Mouse (Mus musculus): ENCODE results near the gene Lrp1. TPM values are rescaled to one million over a fixed set of nuclear protein-coding genes. Genes with fewer than 3 reads are reported as not detected.
A peak's percentile ranks its signal among the peaks of the same experiment; 100 is the strongest.

Lrp1 gene
- polyA plus RNA-seq, 1 experiment, result 269 TPM

GRCm38 (mm10) chr10:127509051-127509836 lies 111.7 kb downstream of the Lrp1 start:
- peak; percentile 98 for DNase-seq (ENCODE audit: low read depth)
- TF ChIP-seq POLR2A (IDR thresholded peaks at IDR 0.05; ENCODE audit: borderline replicate concordance, extremely low read depth, insufficient read depth, insufficient read length, poor library complexity, severe bottlenecking) (no peak), CTCF (IDR thresholded peaks at IDR 0.05; ENCODE audit: borderline replicate concordance, extremely low read depth, insufficient read depth, insufficient read length) (peak; percentile 94)

- peak; percentile 76 for TF ChIP-seq CTCF (IDR thresholded peaks at IDR 0.05; ENCODE audit: borderline replicate concordance, extremely low read depth, insufficient read depth, insufficient read length)
- no peak for TF ChIP-seq POLR2A (IDR thresholded peaks at IDR 0.05; ENCODE audit: borderline replicate concordance, extremely low read depth, insufficient read depth, insufficient read length, poor library complexity, severe bottlenecking)
- peak; percentile 86 for DNase-seq (ENCODE audit: low read depth)
Measured at GRCm38 (mm10) chr10:127508239-127508638, 112.7 kb downstream of the Lrp1 start.

GRCm38 (mm10) chr10:127500894-127501893 lies 119.8 kb downstream of the Lrp1 start, which contains the start of gene Stac3:
Gene Stac3 (plus strand): TSS chr10:127501686.
- no peak for DNase-seq (ENCODE audit: low read depth)
- TF ChIP-seq CTCF (IDR thresholded peaks at IDR 0.05; ENCODE audit: borderline replicate concordance, extremely low read depth, insufficient read depth, insufficient read length), result no peak
- no peak for TF ChIP-seq POLR2A (IDR thresholded peaks at IDR 0.05; ENCODE audit: borderline replicate concordance, extremely low read depth, insufficient read depth, insufficient read length, poor library complexity, severe bottlenecking)

- DNase-seq (ENCODE audit: low read depth), result no peak
- TF ChIP-seq POLR2A (IDR thresholded peaks at IDR 0.05; ENCODE audit: borderline replicate concordance, extremely low read depth, insufficient read depth, insufficient read length, poor library complexity, severe bottlenecking) (no peak), CTCF (IDR thresholded peaks at IDR 0.05; ENCODE audit: borderline replicate concordance, extremely low read depth, insufficient read depth, insufficient read length) (no peak)
Measured at GRCm38 (mm10) chr10:127500042-127500441, 120.9 kb downstream of the Lrp1 start.

- TF ChIP-seq CTCF (IDR thresholded peaks at IDR 0.05; ENCODE audit: borderline replicate concordance, extremely low read depth, insufficient read depth, insufficient read length) (no peak), POLR2A (IDR thresholded peaks at IDR 0.05; ENCODE audit: borderline replicate concordance, extremely low read depth, insufficient read depth, insufficient read length, poor library complexity, severe bottlenecking) (no peak)
- DNase-seq (ENCODE audit: low read depth), result no peak
Measured at GRCm38 (mm10) chr10:127499516-127499915, 121.4 kb downstream of the Lrp1 start.

- TF ChIP-seq CTCF (IDR thresholded peaks at IDR 0.05; ENCODE audit: borderline replicate concordance, extremely low read depth, insufficient read depth, insufficient read length), result no peak
- TF ChIP-seq POLR2A (IDR thresholded peaks at IDR 0.05; ENCODE audit: borderline replicate concordance, extremely low read depth, insufficient read depth, insufficient read length, poor library complexity, severe bottlenecking), result no peak
- no peak for DNase-seq (ENCODE audit: low read depth)
Measured at GRCm38 (mm10) chr10:127496156-127496555, 124.8 kb downstream of the Lrp1 start.

- TF ChIP-seq POLR2A (IDR thresholded peaks at IDR 0.05; ENCODE audit: borderline replicate concordance, extremely low read depth, insufficient read depth, insufficient read length, poor library complexity, severe bottlenecking) (no peak), CTCF (IDR thresholded peaks at IDR 0.05; ENCODE audit: borderline replicate concordance, extremely low read depth, insufficient read depth, insufficient read length) (no peak)
- DNase-seq (ENCODE audit: low read depth), result no peak
Measured at GRCm38 (mm10) chr10:127492118-127492517, 128.8 kb downstream of the Lrp1 start.

GRCm38 (mm10) chr10:127491128-127491512 lies 129.8 kb downstream of the Lrp1 start:
- DNase-seq (ENCODE audit: low read depth), result no peak
- no peak for TF ChIP-seq CTCF (IDR thresholded peaks at IDR 0.05; ENCODE audit: borderline replicate concordance, extremely low read depth, insufficient read depth, insufficient read length)
- TF ChIP-seq POLR2A (IDR thresholded peaks at IDR 0.05; ENCODE audit: borderline replicate concordance, extremely low read depth, insufficient read depth, insufficient read length, poor library complexity, severe bottlenecking), result no peak

- peak; percentile 21 for DNase-seq (ENCODE audit: low read depth)
- TF ChIP-seq CTCF (IDR thresholded peaks at IDR 0.05; ENCODE audit: borderline replicate concordance, extremely low read depth, insufficient read depth, insufficient read length), result no peak
- TF ChIP-seq POLR2A (IDR thresholded peaks at IDR 0.05; ENCODE audit: borderline replicate concordance, extremely low read depth, insufficient read depth, insufficient read length, poor library complexity, severe bottlenecking), result no peak
Measured at GRCm38 (mm10) chr10:127490160-127491127, 130.5 kb downstream of the Lrp1 start.

GRCm38 (mm10) chr10:127488856-127489255 lies 132.1 kb downstream of the Lrp1 start:
- TF ChIP-seq POLR2A (IDR thresholded peaks at IDR 0.05; ENCODE audit: borderline replicate concordance, extremely low read depth, insufficient read depth, insufficient read length, poor library complexity, severe bottlenecking) (no peak), CTCF (IDR thresholded peaks at IDR 0.05; ENCODE audit: borderline replicate concordance, extremely low read depth, insufficient read depth, insufficient read length) (no peak)
- no peak for DNase-seq (ENCODE audit: low read depth)

Other genes with a start within 250 kb of the Lrp1 start
- gene R3hdm2, start 240.8 kb downstream of the Lrp1 start, polyA plus RNA-seq (2012; rRNA removed), result 58.6 and 110 TPM in 2 replicates
- gene Stac3, start 119.5 kb downstream of the Lrp1 start, polyA plus RNA-seq (2012; rRNA removed), result 6.8 and 9.8 TPM in 2 replicates
- 10.8 and 13.0 TPM in 2 replicates for gene Ndufa4l2, start 106.2 kb downstream of the Lrp1 start, polyA plus RNA-seq (2012; rRNA removed)
- gene Shmt2, start 98.7 kb downstream of the Lrp1 start, polyA plus RNA-seq (2012; rRNA removed), result 80.8 and 100 TPM in 2 replicates
- gene Nxph4, start 86.6 kb downstream of the Lrp1 start, polyA plus RNA-seq (2012; rRNA removed), result 19.9 and 48.8 TPM in 2 replicates
- 5.7 and 7.4 TPM in 2 replicates for gene Stat6, start 21.8 kb upstream of the Lrp1 start, polyA plus RNA-seq (2012; rRNA removed)
- 6.4 and 10.7 TPM in 2 replicates for gene Nemp1, start 45.8 kb upstream of the Lrp1 start, polyA plus RNA-seq (2012; rRNA removed)
- 7.4 and 8.0 TPM in 2 replicates for gene Nab2, start 47.4 kb upstream of the Lrp1 start, polyA plus RNA-seq (2012; rRNA removed)
- 2.0 and 2.6 TPM in 2 replicates for gene Myo1a, start 84.0 kb upstream of the Lrp1 start, polyA plus RNA-seq (2012; rRNA removed)
- 0.74 and 2.1 TPM in 2 replicates for gene Tac2, start 103.3 kb upstream of the Lrp1 start, polyA plus RNA-seq (2012; rRNA removed)
- gene Zbtb39, start 118.4 kb upstream of the Lrp1 start, polyA plus RNA-seq (2012; rRNA removed), result 14.9 and 18.7 TPM in 2 replicates
- 0.83 and 1.2 TPM in 2 replicates for gene Gpr182, start 130.6 kb upstream of the Lrp1 start, polyA plus RNA-seq (2012; rRNA removed)
- 0.06 and 0.12 TPM in 2 replicates for gene Rdh1, start 138.6 kb upstream of the Lrp1 start, polyA plus RNA-seq (2012; rRNA removed)
- gene Rdh16f1, start 138.6 kb upstream of the Lrp1 start, polyA plus RNA-seq (2012; rRNA removed), result 0.29 TPM in 1 of 2 replicates, not detected in the other
- 0.05 and 0.34 TPM in 2 replicates for gene Rdh9, start 155.2 kb upstream of the Lrp1 start, polyA plus RNA-seq (2012; rRNA removed)
- gene Rdh16, start 180.0 kb upstream of the Lrp1 start, polyA plus RNA-seq (2012; rRNA removed), result 0.03 TPM in 1 of 2 replicates, not detected in the other
- gene Rdh19, start 228.8 kb upstream of the Lrp1 start, polyA plus RNA-seq (2012; rRNA removed), result not detected in 2 replicates
- not detected in 2 replicates for gene Rdh16f2, start 245.3 kb upstream of the Lrp1 start, polyA plus RNA-seq (2012; rRNA removed)